Mouse (Mus musculus) urinary bladder, postnatal 36 days (tissue): ENCODE measurements at regions not wholly inside any gene's neighbourhood (a gene's known extent, or its start where the extent isn't known, plus 50 kb on each side); places are given as distances from the start of the nearest gene placed in this dataset.
"Not testable (repeated sequence)": the region's sequence is repeated elsewhere in the genome, so short reads cannot be mapped to it uniquely, and the experiment has no call there.

Experiments
- DNase-seq, 2 experiments: peaks; one replicate each; pipeline ENCODE4 v3.0.0; 2022; ENCODE audit warnings: low spot score in 2 of 2, mixed read lengths in 1 of 2

DNA sequence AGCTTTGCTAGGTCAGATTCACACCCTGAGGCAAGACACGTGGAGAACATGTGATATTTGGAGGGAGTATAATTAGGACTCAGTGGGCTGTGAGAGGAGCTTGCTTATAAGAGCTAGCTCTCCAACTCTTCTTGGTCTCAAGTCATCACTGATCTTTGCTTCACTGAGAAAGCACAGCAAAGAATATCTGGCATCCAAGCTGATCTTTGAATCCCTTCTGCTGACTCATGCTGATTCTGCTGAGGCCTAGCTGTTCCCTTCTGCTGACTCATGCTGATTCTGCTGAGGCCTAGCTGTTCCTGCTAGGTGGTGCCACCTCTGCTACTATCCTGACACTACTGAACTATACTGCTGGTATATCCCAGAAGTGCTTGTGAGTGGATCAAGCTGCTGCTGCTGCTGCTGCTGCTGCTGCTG, 639.0 kb upstream of the Slc8a1 start:
- DNase-seq = no peak

DNA sequence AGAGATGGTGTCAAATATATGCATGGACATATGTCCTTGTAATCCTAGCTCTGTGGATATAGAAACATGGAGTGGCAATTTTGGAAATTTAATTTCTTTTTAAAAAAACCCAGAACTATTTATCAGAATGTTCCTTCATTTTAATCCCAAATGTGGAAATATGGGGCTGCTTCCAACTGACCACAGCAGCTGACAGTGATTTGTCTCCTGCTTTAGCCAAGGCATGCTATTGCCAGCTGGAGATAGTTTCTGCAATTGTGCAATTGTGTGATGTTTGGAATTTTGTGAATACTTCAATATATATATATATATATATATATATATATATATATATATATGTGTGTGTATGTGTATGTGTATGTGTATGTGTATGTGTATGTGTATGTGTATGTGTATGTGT, 629.7 kb upstream of the Slc8a1 start:
- no peak for DNase-seq

DNA sequence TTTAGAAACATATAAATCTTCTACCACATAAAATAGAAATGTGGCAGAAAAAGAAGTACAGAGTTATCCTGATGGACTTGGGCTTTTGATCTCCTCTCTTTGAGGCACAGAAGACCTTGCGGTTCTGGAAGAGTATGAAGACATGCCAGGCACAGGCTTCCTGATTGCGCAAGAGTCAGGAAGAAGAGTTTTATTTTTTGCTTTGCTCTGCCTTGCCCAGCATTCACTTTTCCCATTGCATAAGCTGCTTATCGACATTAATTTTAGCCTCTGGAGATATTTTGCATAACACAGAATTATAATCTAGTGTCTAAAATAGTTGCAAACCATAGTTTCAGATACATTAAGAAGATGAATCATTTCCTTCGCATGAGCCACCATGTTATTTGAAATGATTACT, 627.8 kb upstream of the Slc8a1 start:
- no peak for DNase-seq

DNA sequence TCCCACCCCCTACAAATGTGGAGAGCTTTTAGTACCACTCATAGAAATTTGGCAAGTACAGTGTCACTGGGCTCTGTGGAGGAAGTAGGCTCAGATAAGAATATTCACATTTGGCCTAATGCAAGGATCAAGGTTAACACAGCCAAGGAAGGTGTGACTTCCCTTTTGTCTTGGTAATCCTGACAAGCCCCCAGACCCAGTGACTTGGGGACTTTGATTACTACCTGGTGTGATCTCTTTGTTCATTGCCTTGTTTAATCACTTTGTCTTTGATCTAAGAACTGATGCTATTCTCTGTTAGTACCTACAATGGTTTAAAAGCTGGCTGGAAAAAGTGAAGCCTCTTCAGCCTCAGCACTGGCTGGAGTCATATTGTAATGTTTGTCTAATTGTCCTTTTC, 610.5 kb upstream of the Slc8a1 start:
- DNase-seq = no peak

DNA sequence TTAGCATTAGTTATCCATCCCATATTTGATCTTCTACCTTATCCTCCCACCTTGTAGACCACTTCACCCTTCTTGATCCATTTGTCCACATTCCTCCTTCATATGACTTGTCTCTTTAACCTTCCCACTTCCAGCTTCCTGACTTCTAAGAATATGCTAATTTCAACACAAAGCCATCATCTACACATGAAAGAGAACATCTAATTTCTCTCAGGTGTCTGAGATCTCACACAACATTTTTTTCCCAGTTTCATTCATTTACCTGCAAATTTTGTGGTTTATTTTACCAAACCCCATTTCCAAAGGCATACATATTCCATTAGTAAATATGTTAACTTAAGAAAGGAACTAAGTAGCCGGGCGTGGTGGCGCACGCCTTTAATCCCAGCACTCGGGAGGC, 593.3 kb upstream of the Slc8a1 start:
- no peak for DNase-seq

DNA sequence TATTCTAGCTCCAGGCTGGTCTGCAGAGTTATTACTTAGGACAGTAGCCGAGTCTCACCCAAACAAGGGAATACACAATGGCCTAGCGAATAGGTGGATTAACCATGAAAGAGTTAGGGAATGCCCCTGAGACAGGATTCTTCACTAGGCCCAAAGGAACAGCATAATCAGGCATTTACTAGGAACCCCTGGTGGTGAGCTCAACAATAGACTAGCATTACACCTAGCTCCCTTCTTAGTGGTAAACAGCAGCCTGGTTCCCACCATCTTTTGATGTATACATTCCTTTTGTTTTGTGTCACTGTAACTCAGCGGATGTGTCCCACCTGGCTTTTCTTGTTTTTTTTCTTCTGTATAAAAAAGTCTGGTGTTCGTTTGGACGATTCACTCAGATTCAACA, 574.0 kb upstream of the Slc8a1 start:
- no peak for DNase-seq

DNA sequence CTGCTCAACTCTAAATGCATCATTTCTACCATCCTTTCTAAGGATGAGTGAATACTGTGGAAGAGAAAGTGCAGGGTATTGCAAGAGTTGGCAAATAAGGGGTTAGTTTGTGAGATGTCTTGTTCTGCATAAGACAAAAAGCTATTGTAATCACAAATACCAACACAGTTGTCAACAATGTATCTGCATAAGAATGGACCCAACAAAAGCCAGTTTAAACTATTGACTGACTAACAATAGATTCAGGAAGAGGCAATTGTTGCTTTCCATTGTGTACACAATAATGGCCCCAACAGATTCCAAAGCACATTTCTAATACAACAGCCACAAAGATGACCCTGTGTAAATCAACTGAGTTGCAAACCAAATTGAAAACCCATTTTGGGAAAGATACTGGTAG, 568.2 kb upstream of the Slc8a1 start:
- no peak for DNase-seq

DNA sequence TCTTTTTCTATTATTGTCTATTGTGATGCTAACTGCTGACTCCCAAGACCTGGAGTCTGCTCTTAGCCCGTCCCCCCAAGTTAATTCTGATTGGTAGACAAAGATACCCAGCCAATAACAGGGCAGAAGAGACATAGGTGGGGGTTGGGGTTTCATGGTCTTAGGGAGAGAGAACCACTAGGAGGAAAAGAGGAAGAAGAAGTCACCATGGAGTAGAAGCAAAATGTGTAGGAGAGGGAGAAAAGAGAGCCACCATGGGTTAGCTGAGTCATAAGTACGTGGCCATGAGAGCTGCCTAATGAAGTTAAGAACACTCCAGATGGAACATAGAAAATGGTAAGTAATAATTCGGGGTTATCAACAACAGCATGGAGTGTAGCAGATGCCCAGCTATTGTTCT, 539.6 kb upstream of the Slc8a1 start:
- DNase-seq = no peak

DNA sequence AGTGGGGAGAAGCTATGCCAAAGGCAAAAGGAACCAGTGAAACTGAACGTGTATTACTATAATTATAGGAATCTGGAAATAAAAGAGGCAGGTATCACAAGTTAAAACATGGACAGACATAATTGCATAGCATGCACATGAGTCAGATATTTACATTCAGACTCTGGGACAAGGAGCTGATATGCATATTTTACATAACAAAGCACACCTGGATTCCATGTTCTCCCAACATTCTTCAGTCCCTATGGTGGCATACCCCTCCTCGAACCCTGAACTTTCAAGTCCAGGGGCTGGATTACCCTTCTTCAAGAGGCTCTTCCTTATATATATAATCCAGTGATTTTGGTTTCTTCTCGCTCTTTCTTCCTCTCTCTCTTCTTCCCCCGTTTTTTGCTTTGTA, 535.8 kb upstream of the Slc8a1 start:
- no peak for DNase-seq

DNA sequence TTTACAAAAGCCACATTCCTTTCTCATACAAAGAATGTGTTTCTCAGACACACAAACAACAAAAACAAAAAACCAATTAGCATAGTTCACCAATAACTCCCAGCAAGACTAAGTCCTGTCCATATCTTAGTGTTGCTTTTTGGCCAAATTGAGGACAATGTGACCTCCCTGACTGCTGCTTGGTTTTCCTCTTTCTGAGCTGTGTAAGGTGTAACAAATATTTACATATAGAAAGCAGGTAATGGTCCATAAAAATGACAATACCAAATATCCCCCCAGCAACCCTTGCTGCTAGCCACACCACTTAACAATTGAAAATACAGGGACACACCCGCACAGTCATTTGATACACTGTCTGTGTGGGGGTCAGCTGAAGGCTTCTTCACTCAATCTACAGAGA, 534.7 kb upstream of the Slc8a1 start:
- no peak for DNase-seq

DNA sequence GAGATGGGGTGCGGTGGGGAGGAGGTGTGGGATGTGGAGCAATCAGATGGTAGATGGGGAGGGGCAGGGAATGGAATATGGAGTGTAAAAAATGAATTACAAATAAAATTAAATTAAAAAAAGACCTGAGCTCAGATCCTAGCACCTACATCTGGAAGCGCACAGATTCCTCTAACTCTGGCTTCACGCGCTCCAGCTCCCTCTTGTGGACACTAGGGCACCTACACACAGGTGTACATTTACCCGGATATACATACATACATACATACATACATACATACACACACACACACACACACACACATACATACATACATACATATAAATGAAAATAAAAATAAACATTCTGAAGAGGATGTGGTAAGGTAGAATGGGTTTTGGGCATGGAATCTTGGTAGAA, 528.7 kb upstream of the Slc8a1 start:
- not testable (repeated sequence) for DNase-seq

DNA sequence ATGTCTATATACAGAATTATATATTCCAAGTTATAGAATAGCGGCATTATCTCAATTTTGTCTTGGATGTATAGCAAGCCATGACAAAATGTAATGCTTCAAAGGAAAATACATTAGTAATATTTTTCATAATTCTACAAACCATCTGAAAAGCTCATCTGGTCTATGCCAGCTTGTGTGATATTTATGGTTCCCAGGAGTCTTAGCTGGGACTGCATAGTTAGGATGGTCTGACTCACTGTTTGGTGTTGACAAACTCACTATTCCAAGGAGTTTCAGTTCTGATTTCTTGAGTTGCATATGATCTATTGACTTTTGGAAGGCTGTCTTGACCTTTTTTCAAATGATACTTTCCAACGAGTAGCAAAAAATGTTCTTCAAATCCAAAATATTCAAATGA, 514.2 kb upstream of the Slc8a1 start:
- DNase-seq = no peak

DNA sequence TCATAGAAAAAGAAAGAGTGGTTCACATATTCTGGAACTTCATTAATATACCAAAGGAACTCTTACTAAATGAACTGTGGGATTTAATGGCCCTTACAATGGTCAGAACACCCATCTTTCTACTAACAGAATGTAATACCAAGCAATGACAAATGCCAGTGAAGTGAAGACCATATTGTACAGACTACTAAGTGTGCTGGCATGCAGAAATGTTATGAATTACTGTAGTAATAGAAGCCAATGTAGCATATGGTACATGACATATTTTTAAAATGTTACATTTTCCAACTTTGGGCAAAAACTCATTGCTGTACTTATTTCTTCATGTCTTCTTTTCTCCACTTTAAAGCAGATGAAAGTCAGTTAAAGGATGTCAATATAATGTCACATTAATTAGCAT, 513.7 kb upstream of the Slc8a1 start:
- no peak for DNase-seq

DNA sequence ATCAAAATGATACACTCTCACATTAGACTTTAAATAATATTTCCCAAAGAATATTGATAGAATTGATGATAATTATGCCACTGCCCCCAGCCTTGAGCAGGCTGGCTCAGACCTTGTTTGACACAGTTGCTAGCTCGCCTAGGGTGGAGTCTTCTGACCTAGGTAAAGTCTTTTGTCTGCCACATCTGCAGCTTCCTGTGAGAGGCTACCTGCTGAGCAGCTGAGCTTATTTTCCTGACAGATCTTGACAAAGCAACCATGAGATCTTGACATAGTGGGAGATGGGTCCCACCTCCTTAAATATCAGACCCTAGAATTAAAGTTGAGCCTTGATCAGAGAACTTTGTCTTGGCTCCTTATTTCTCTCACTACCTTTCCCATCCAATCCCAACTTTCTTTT, 500.2 kb upstream of the Slc8a1 start:
- DNase-seq = no peak

DNA sequence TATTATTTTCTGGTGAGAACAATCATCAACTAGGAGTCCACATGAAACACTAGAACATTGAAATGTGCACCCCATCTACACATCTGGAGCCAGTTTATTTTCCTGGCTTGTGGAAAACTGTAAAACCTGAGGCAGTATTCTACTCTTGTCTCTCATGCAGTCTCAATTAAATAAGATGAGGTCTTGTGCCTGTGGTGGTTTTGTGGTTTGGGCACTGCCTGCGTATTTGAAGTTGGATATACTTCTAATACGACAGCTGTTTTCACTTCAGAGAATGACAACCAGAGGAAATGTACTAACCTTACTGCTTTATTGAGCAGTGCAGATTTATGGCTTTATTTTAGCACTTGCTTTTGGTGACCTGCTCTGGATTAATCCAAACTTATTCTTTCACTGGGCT, 499.3 kb upstream of the Slc8a1 start:
- no peak for DNase-seq

DNA sequence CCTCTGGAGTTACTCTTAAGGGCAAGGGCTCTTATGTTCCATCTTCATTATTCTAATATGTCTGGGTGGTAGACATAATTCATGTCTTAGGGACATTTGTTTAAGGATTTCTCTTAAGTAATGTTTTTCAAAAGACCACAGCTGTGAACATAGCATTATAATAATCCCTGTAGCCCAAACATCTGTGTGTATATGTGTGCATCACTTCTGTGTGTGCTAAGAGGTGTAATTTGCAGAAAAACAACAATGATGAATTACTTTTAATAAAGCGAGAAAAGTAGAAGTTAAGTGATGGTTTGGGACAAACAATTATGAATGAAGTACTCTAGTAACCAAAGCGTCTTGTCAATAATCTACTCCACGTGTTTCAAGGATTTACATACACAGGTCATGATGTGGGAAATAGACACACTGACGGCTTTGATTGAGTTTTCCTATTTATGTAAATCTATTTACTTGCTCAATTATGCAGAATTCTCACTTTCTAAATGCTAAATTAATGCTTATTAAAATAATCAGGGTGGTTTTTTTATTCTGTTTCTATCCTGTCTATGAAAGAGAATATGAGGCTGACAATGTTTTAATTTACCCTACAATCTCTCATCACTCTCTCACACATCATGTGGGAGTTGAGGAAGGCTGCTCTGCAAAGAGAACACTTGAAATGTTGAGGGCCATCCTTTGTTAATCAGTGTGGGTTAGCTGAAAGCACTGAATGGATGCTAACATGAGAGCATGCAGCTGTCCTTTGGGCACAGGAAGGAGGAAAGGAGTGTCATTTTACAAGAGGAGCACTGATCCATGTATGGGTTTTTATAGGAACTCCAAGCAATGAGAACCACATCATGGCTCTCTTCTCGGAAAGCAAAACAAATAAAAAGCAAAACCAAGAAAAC, 477.8 kb upstream of the Slc8a1 start:
- no peak for DNase-seq

DNA sequence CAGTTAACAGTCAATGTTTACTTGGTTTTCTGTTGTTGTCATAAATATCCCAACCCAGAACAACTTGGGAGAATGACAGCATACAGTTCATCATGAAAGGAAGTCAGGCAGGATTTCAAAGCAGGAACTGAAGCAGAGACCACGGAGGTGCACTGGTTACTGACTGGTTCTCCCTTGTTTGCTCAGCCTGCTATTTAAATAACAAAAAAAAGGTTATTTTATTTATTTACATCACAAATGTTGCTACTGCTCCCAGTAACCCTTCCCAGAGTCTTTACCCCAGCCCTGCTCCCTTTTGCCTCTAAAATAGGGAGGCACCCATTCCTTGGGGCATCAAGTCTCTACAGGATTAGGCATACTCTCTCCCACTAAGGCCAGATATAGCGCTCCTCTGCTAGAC, 461.8 kb upstream of the Slc8a1 start:
- no peak for DNase-seq

DNA sequence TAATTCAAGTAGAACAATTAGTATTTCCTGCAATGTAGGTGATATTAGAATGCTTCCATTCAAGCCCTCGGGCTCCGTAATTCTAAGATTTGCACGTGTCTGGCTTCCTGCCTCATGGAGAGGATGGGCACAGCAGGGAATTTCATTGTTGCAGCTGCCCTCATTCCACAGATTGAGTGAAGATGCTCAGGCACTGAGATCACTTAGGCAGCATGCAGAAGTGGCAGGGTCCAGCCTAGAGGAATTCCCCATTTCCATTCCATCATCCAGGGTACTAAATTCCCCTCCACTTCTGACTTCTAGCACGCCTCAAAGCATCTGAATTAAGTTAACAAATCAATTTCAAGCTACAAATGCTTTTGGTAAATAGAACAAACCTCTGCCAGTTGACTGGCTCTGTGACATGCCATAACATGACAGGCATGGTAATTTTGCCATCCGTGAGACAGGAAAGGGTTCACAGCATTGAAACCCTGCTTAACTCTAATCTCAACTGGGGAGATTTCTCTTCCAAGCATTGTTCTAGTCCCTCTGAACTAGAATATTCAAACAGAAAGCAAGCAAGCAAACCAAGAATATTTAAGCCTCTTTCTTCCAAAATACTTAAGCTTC, 461.0 kb upstream of the Slc8a1 start:
- DNase-seq = no peak

DNA sequence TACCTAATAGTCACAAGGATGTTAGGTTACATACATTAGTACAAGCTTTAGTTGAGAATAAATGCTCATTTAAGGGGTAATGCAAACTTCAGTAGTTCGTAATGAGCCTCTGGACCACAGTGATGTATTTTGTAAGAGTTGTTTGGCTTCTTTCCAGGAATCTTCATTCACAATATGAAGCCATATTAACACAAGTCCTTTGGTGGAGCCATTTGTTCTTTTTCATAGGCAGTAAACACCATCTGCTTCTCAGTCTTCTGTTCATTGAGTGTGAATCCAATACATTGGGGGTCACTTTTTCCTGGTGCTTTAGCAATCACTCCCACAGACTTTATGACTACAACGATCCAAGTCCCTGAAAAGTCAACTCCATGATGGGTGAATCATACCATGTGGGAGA, 446.1 kb upstream of the Slc8a1 start:
- DNase-seq = no peak

DNA sequence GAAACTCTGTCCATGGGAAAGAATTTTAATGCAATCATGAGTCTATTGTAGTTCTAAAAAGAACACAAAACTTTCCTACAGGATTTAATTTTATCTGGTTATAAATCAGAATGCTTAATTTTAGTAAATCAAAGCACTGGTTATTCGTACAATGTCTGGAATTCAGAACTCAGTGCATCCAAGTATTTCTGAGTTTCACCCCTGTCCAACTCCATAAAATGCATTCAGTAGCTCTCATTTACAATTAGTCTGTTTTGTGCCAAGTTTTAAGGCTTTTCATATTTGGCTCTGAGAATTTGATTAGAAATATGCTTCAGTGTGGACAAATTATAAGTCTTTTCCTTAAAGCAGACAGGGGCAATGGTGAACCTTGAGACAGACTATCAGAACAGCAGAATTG, 433.0 kb upstream of the Slc8a1 start:
- DNase-seq = no peak

DNA sequence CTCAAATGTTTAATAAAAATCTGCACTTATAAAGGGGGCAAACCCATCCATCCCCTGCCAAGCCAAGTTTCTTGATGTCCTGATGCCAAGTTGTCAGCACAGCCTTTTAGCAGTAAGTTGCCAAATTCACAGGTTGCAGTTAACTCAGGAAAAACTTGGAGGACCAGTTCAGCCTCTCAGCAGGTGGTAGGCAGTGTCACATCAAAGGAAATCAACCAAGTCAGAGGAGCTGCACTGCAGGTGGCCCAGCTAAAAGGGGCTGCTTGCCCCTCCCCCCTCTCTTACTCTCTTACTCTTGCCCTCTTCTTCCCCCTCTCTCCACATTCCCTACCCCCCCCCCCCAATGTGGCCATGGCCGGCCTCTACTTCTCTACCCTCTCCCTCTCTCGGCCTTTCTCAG, 415.3 kb upstream of the Slc8a1 start:
- no peak for DNase-seq

DNA sequence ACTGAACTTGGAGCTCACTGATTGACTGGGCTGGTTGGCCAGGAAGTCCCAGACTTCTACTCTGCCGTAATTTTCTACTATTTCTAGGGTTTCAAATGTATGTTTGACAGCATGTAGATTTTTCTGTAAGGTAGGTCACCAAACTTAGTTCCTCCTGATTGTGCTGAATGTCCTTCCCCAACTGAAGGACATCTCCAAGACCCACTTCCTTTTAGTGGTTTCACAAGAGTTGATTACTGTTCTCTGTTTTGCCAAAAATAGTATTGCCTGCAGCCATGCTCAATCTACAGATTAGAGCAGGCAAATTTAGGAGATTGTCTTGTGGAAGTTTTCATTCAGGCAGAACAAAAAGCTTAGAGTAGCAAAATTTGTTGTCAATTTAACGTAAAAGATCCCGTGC, 396.7 kb upstream of the Slc8a1 start:
- DNase-seq = no peak

DNA sequence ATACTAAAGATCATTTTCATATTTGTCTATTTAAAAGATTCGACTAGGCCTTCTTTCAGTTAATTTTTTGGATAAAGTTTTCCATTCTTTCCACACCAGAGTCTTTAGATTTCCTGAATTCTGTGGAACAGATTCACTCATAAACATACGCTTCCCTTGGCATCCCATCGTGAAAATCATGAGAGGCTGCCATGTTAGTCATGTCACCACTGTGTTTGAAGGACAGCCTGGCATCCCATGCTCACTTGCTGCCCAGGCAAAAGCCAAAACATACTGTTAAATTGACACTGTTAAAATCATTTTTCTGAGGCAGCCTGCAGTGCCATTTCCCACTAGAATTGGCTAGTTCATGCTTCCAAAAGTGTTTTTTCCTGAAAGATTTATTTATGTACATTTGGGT, 394.8 kb upstream of the Slc8a1 start:
- no peak for DNase-seq

DNA sequence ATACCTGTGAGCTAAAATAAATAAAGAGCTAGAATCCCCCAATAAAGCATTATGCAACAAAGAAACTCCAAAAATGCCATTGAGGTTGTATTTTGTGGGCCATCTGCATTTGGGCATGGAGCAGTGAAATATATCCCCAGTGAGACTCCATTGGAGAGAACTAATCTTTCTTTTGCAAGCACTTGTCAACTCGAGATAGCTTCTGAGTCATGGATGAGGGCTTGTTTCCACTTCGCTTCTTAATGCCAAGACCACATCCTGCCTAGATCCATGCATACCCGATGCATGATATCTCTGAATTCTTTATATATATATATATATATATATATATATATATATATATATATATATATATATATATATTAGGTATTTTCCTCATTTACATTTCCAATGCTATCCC, 349.0 kb upstream of the Slc8a1 start:
- no peak for DNase-seq
